Mouse (Mus musculus) adrenal gland, postnatal 10 days (tissue): Measurements from ENCODE around the gene BC048403. TPM values are rescaled to one million over a fixed set of nuclear protein-coding genes. Genes with fewer than 3 reads are reported as not detected.

Experiments
- total RNA-seq, 2 experiments: library from RNA; stranded (reverse); gene quantifications; 2 replicates each; pipeline ENCODE4 v1.2.3; 2021

The BC048403 gene
- total RNA-seq, 2 experiments from 2014 or later = 7.0 to 7.6 TPM

Other genes with a start within 250 kb of the BC048403 start
- gene Tbk1, start 153.2 kb upstream of the BC048403 start, total RNA-seq = 10 to 100 TPM; 32.4 to 38.4 TPM
- 10 to 100 TPM; 44.9 to 48.2 TPM for gene Xpot, start 113.6 kb upstream of the BC048403 start, total RNA-seq
- not detected for gene D930020B18Rik, start 98.3 kb upstream of the BC048403 start, total RNA-seq